Mouse (Mus musculus) cerebellum, adult 2 months (tissue): ENCODE results near the gene Trim14.

Experiments used
- CTCF ChIP-seq: fragments of 200-500 bp; IDR thresholded peaks from 2 replicates; pipeline ENCODE4 v1.5.1; 2011; ENCODE audit warnings: low read depth, mild to moderate bottlenecking, control low read depth, low read length, moderate library complexity, borderline replicate concordance; ENCODE audit not compliant: insufficient read depth
- POLR2A ChIP-seq: fragments of 200-500 bp; IDR thresholded peaks from 2 replicates; pipeline ENCODE4 v1.6.1; 2011; ENCODE audit warnings: low read length, control low read depth, borderline replicate concordance; ENCODE audit not compliant: insufficient read depth

- TF ChIP-seq POLR2A (no peak), CTCF (no peak)
Observed at GRCm38 (mm10) chr4:46532511-46532910, 3.4 kb downstream of the Trim14 start.
